In the genomic region with DNA sequence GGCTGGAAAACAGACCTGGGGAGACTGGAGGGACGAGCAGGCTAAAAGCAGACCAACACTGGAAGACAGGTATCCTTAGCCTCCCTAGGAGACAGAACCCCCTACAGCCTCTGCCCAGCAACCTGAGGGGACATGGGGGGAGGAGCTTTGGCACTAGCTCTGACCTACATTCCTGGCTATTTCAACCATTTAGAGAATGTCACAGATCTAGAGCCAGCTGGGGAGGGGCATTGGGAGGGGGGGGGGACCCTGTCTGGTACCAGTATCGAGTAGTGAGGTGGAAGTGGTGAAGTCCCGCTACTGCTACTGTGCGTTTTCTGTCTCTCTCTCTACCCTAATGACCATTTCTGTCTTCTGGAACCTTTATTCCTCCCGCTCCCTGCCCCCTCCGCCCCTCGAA, we compare ENCODE assay signal across 18 mouse cellular contexts. TPM values are rescaled to one million over a fixed set of nuclear protein-coding genes. Genes with fewer than 3 reads are reported as not detected.
DNase-seq lines count a peak whose midpoint lies in the region; ATAC-seq lines count a peak whose summit lies in the region.
"Had no signal": no experiment of that assay in that cellular context is flagged by ENCODE, and none has a peak within 500 bp of the region (broad histone marks: within the 10 kb centered on the region; RNA-seq: fewer than 3 reads in every experiment).

No protein-coding gene starts in this region.

- DNase-seq in heart, postnatal 14 days = no peak
- DNase-seq in kidney, postnatal 36 days = peak; percentile 35 to 44
- DNase-seq in kidney, adult 8-10 months = no peak
- DNase-seq in Muller cell, postnatal 12 days (ENCODE audit: inconsistent ontology term) = peak; percentile 92
- peak; percentile 27 for DNase-seq in NIH3T3 (ENCODE audit: low read depth)
- no peak for DNase-seq in left cerebral cortex, postnatal 10 days (ENCODE audit: extremely low spot score in 1 of 2, low spot score in 2 of 2)
- DNase-seq: cerebellum, adult 2 months; cerebellum, postnatal 36 days; gastrocnemius, adult 2 months; layer of hippocampus, postnatal 36 days; thymus, postnatal 14 days had no signal

- H3K9ac ChIP-seq in heart, embryonic 15.5 days = no peak overlapping the region
- H3K9ac ChIP-seq: hindbrain, embryonic 15.5 days; liver, embryonic 14.5 days; midbrain, embryonic 13.5 days; neural tube, embryonic 12.5 days had no signal

- H3K36me3 ChIP-seq in heart, embryonic 15.5 days = no peaks in the 10 kb centered on the region

- peaks cover 26% of the 10 kb centered on the region for H3K4me1 ChIP-seq in heart, embryonic 15.5 days (replicated peaks)

- no peak overlapping the region for H3K27ac ChIP-seq in heart, embryonic 15.5 days
- H3K27ac ChIP-seq: gastrocnemius, adult 2 months; hindbrain, embryonic 15.5 days; layer of hippocampus, adult 2 months; liver, embryonic 14.5 days; midbrain, embryonic 13.5 days; neural tube, embryonic 12.5 days had no signal

- WGBS in heart, embryonic 15.5 days = 51% methylated on average over 7 of the region's 7 CpGs

- H3K4me2 ChIP-seq in heart, embryonic 15.5 days = peak overlapping the region; percentile 33
- H3K4me2 ChIP-seq: hindbrain, embryonic 15.5 days; midbrain, embryonic 13.5 days; neural tube, embryonic 12.5 days had no signal

- no peak for ATAC-seq in heart, embryonic 15.5 days (replicated peaks; ENCODE audit: insufficient number of reproducible peaks, insufficient read depth, low FRiP score, low read depth)
- ATAC-seq: intestine, embryonic 16.5 days; midbrain, embryonic 13.5 days had no signal

- intact Hi-C loops in heart, postnatal 14 days (cut with DNase I) = no loop called here
- intact Hi-C loops in left cerebral cortex, postnatal 10 days (cut with DNase I) = no loop called here

- no peak overlapping the region for H3K4me3 ChIP-seq in heart, embryonic 15.5 days
- H3K4me3 ChIP-seq: gastrocnemius, adult 2 months; hindbrain, embryonic 15.5 days; layer of hippocampus, adult 2 months; midbrain, embryonic 13.5 days; neural tube, embryonic 12.5 days had no signal

- no peaks in the 10 kb centered on the region for H3K27me3 ChIP-seq in heart, embryonic 15.5 days
- H3K27me3 ChIP-seq: hindbrain, embryonic 15.5 days; midbrain, embryonic 13.5 days; neural tube, embryonic 12.5 days had no signal

- H3K9me3 ChIP-seq in heart, embryonic 15.5 days (replicated peaks) = no peaks in the 10 kb centered on the region
- H3K9me3 ChIP-seq: hindbrain, embryonic 15.5 days; midbrain, embryonic 13.5 days; neural tube, embryonic 12.5 days had no signal

RNA-seq across cellular contexts. Expression of a gene that starts 3.9 kb away (rescaled TPM):
- 1.3 and 1.4 TPM in 2 replicates for polyA plus RNA-seq in heart, embryonic 15.5 days (2015; fragmentation: Nextera tagmentation; extraction: Ambion mirVana)
- total RNA-seq in heart, postnatal 14 days (2021) = 1 to 10 TPM; 1.3 to 1.5 TPM
- 10 to 100 TPM; 18.5 to 19.8 TPM for total RNA-seq in left cerebral cortex, postnatal 10 days (2021)

RNA-seq across cellular contexts. Expression of a gene that starts 15.3 kb away (rescaled TPM):
- polyA plus RNA-seq in heart, embryonic 15.5 days (2015; fragmentation: Nextera tagmentation; extraction: Ambion mirVana) = 359 and 409 TPM in 2 replicates
- 100 to 1,000 TPM; 264 to 297 TPM for total RNA-seq in heart, postnatal 14 days (2021)
- 100 to 1,000 TPM; 382 to 405 TPM for total RNA-seq in left cerebral cortex, postnatal 10 days (2021)

RNA-seq across cellular contexts. Expression of a gene that starts 32.0 kb away (rescaled TPM):
- polyA plus RNA-seq in heart, embryonic 15.5 days (2015; fragmentation: Nextera tagmentation; extraction: Ambion mirVana) = 11.1 and 14.4 TPM in 2 replicates
- total RNA-seq in heart, postnatal 14 days (2021) = 10 to 100 TPM; 17.3 to 17.4 TPM
- total RNA-seq in left cerebral cortex, postnatal 10 days (2021) = 10 to 100 TPM; 11.1 to 11.8 TPM

RNA-seq across cellular contexts. Expression of a gene that starts 52.4 kb away (rescaled TPM):
- polyA plus RNA-seq in heart, embryonic 15.5 days (2015; fragmentation: Nextera tagmentation; extraction: Ambion mirVana) = 3.4 and 5.0 TPM in 2 replicates
- total RNA-seq in heart, postnatal 14 days (2021) = 1 to 10 TPM; 6.8 to 7.8 TPM
- total RNA-seq in left cerebral cortex, postnatal 10 days (2021) = 1 to 10 TPM; 1.1 to 2.2 TPM

RNA-seq across cellular contexts. Expression of a gene that starts 54.2 kb away (rescaled TPM):
- polyA plus RNA-seq in heart, embryonic 15.5 days (2015; fragmentation: Nextera tagmentation; extraction: Ambion mirVana) = 61.0 and 67.8 TPM in 2 replicates
- total RNA-seq in heart, postnatal 14 days (2021) = 10 to 100 TPM; 66.5 to 71.8 TPM
- total RNA-seq in left cerebral cortex, postnatal 10 days (2021) = 100 to 1,000 TPM; 120 to 121 TPM

Comparison
In these comparisons a context has a peak if more than half of its experiments do, and no peak if none do; other contexts are left out.
1. DNase-seq: peak in kidney, postnatal 36 days (2 of 2), Muller cell, postnatal 12 days (single experiment) and NIH3T3 (single experiment); none in heart, postnatal 14 days (0 of 2), kidney, adult 8-10 months (0 of 2) and left cerebral cortex, postnatal 10 days (0 of 2).
2. RNA of a gene that starts 3.9 kb away (total RNA-seq): 18.5 to 19.8 TPM in left cerebral cortex, postnatal 10 days; 1.3 to 1.5 TPM in heart, postnatal 14 days; every median in the first group is over 4 times any median in the second.